Mouse (Mus musculus): ENCODE results near the gene Exoc2.

Exoc2 gene

GRCm38 (mm10) chr13:30781905-30782304 lies 192.0 kb downstream of the Exoc2 start:
- no peak for DNase-seq (ENCODE audit: low read depth in 2 of 2, low spot score in 2 of 2)

- DNase-seq (ENCODE audit: low read depth in 2 of 2, low spot score in 2 of 2) = no peak
Measured at GRCm38 (mm10) chr13:30777678-30778179, 196.2 kb downstream of the Exoc2 start.

DNA sequence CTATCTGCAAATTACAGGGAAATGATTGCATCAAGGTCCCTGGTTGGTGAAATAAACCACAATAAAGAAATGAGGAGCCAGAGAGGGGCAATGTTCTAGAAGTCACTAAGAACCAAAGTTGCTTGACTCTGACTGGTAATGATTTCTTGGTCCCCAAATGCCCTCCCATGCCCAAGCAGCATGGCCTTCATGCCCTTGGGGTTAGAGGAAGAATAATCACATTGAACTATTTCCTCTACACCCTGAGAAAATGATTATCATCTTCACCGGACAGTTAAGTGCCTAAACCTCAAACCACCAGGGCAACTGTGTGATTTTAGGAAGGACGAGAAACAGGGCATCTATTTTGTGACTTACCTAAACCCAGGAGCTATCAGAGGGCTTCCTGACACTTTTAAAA lies 197.9 kb downstream of the Exoc2 start:
- no peak for DNase-seq (ENCODE audit: low read depth in 2 of 2, low spot score in 2 of 2)

DNA sequence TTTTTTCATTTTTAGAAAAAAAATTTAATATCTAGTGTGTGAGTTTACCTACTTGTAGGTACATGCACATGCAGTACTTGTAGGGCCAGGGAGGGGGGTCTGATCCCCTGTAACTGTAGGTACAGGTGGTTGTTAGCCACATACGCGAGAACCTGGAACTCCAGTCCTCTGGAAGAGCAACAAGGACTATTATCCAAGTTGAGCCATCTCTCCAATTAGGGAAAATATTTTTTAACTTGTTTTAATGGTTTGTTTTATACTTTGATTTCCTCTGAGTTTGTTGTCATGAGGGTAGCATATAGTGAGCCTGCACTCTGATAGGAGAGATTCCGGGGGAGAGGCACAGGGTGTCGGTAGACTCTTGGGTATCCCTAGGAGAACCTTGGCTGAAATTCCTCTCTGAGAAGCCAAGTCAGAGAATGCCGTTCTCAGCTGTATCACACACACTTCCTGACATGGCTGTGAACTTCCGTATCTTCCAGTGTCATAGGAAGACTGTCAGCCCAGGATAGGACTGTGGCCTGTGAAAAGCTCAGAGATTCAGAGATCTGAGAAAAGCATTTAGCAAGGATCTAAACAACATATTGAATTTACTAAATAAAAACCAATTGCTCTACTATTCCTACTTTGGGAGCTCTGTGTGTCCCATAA lies 206.3 kb downstream of the Exoc2 start:
- DNase-seq (ENCODE audit: low read depth in 2 of 2, low spot score in 2 of 2) = no peak

- no peak for DNase-seq (ENCODE audit: low read depth in 2 of 2, low spot score in 2 of 2)
Measured at GRCm38 (mm10) chr13:30766636-30767476, 207.0 kb downstream of the Exoc2 start.

- DNase-seq (ENCODE audit: low read depth in 2 of 2, low spot score in 2 of 2) = no peak
Measured at GRCm38 (mm10) chr13:30765906-30766305, 208.0 kb downstream of the Exoc2 start.

- DNase-seq (ENCODE audit: low read depth in 2 of 2, low spot score in 2 of 2) = no peak
Measured at GRCm38 (mm10) chr13:30764014-30764740, 209.7 kb downstream of the Exoc2 start.

Data from CD8-positive naive resting alpha-beta T cell, adult 2 months (primary cell).